Mouse (Mus musculus): ENCODE measurements around the gene Itpr3.

GRCm38 (mm10) chr17:27158439-27158838, 101.3 kb downstream of the Itpr3 start:
- TF ChIP-seq CTCF (IDR thresholded peaks at IDR 0.05) (peak; percentile 51), POLR2A (IDR thresholded peaks at IDR 0.05; ENCODE audit: insufficient read depth, low read depth, low read length) (peak; percentile 53), EP300 (IDR thresholded peaks at IDR 0.05; ENCODE audit: insufficient read depth, low read depth, low read length) (peak; percentile 69; the same call in 1 of the 2 replicates)

Measured in heart, adult 2 months (tissue).